Mouse (Mus musculus): ENCODE results near the gene Gm17545. TPM values are rescaled to one million over a fixed set of nuclear protein-coding genes. Genes with fewer than 3 reads are reported as not detected.

The Gm17545 gene
- polyA plus RNA-seq, 1 experiment from 2014 or later, result not detected

GRCm38 (mm10) chr9:22475424-22475868, 21.4 kb downstream of the Gm17545 start, which contains the start of gene Bbs9:
TSS of gene Bbs9 (plus strand) at chr9:22475715.
- peak within 1 kb of the TSS; percentile 62 for H3K27ac ChIP-seq

GRCm38 (mm10) chr9:22476265-22476664, 22.2 kb downstream of the Gm17545 start:
- no peak for ATAC-seq
- 4% methylated on average over 10 of the region's 10 CpGs for WGBS
- H3K4me3 ChIP-seq, result peak overlapping the region; percentile 60
- peak overlapping the region; percentile 67 for H3K9ac ChIP-seq
- H3K36me3 ChIP-seq (ENCODE audit: poor library complexity, severe bottlenecking), result no peaks in the 10 kb centered on the region
- no peak overlapping the region for H3K27ac ChIP-seq
- peak overlapping the region; percentile 83 for H3K4me2 ChIP-seq
- no peaks in the 10 kb centered on the region for H3K27me3 ChIP-seq
- H3K4me1 ChIP-seq, result peaks cover 12% of the 10 kb centered on the region
- H3K9me3 ChIP-seq (replicated peaks), result no peaks in the 10 kb centered on the region

More at GRCm38 (mm10) chr9:22475424-22475868, 21.4 kb downstream of the Gm17545 start, which contains the start of gene Bbs9:
- Histone ChIP-seq H3K4me2 (peak within 1 kb of the TSS; percentile 83), H3K9me3 (replicated peaks) (no peaks in the 10 kb centered on the region), H3K36me3 (ENCODE audit: poor library complexity, severe bottlenecking) (no peaks in the 10 kb centered on the region), H3K27me3 (no peaks in the 10 kb centered on the region), H3K9ac (peak within 1 kb of the TSS; percentile 67), H3K4me1 (peaks cover 12% of the 10 kb centered on the region), H3K4me3 (peak within 1 kb of the TSS; percentile 60)
- peak; percentile 100 for ATAC-seq
- under 1% methylated on average over 25 of the region's 25 CpGs for WGBS

- Histone ChIP-seq H3K4me1 (peaks cover 12% of the 10 kb centered on the region), H3K4me3 (no peak overlapping the region), H3K9ac (no peak overlapping the region), H3K27ac (no peak overlapping the region), H3K4me2 (no peak overlapping the region), H3K9me3 (replicated peaks) (no peaks in the 10 kb centered on the region), H3K36me3 (ENCODE audit: poor library complexity, severe bottlenecking) (no peaks in the 10 kb centered on the region), H3K27me3 (no peaks in the 10 kb centered on the region)
- WGBS, result 92% methylated on average over 8 of the region's 8 CpGs
- no peak for ATAC-seq
These were observed 24.9 kb downstream of the Gm17545 start for GRCm38 (mm10) chr9:22478946-22479345.

- no peak for ATAC-seq
- 94% methylated on average over 8 of the region's 8 CpGs for WGBS
- H3K27ac ChIP-seq, result no peak overlapping the region
- H3K9me3 ChIP-seq (replicated peaks), result no peaks in the 10 kb centered on the region
- H3K9ac ChIP-seq, result no peak overlapping the region
- H3K4me3 ChIP-seq, result no peak overlapping the region
- no peaks in the 10 kb centered on the region for H3K27me3 ChIP-seq
- no peaks in the 10 kb centered on the region for H3K36me3 ChIP-seq (ENCODE audit: poor library complexity, severe bottlenecking)
- no peak overlapping the region for H3K4me2 ChIP-seq
- 0 out of 2 replicates have a peak, but pooled peaks cover 3% of the 10 kb centered on the region for H3K4me1 ChIP-seq
These were observed 29.9 kb downstream of the Gm17545 start for GRCm38 (mm10) chr9:22483866-22484561.

- Histone ChIP-seq H3K4me2 (no peak overlapping the region), H3K27me3 (no peaks in the 10 kb centered on the region), H3K4me1 (0 out of 2 replicates have a peak, but pooled peaks cover 3% of the 10 kb centered on the region), H3K4me3 (no peak overlapping the region), H3K9me3 (replicated peaks) (no peaks in the 10 kb centered on the region), H3K27ac (no peak overlapping the region), H3K9ac (no peak overlapping the region), H3K36me3 (ENCODE audit: poor library complexity, severe bottlenecking) (no peaks in the 10 kb centered on the region)
- 95% methylated on average over 12 of the region's 12 CpGs for WGBS
- no peak for ATAC-seq
These were observed 30.6 kb downstream of the Gm17545 start for GRCm38 (mm10) chr9:22484562-22485308.

- no peaks in the 10 kb centered on the region for H3K36me3 ChIP-seq (ENCODE audit: poor library complexity, severe bottlenecking)
- no peaks in the 10 kb centered on the region for H3K9me3 ChIP-seq (replicated peaks)
- 0 out of 2 replicates have a peak, but pooled peaks cover 3% of the 10 kb centered on the region for H3K4me1 ChIP-seq
- H3K4me3 ChIP-seq, result no peak overlapping the region
- no peak for ATAC-seq
- no peaks in the 10 kb centered on the region for H3K27me3 ChIP-seq
- 92% methylated on average over 7 of the region's 7 CpGs for WGBS
- H3K27ac ChIP-seq, result no peak overlapping the region
- no peak overlapping the region for H3K4me2 ChIP-seq
- H3K9ac ChIP-seq, result no peak overlapping the region
These were observed 32.1 kb downstream of the Gm17545 start for GRCm38 (mm10) chr9:22486211-22486610.

GRCm38 (mm10) chr9:22488963-22489362, 34.9 kb downstream of the Gm17545 start:
- no peak overlapping the region for H3K9ac ChIP-seq
- no peak overlapping the region for H3K27ac ChIP-seq
- WGBS, result 60% methylated on average over 9 of the region's 9 CpGs
- H3K9me3 ChIP-seq (replicated peaks), result no peaks in the 10 kb centered on the region
- no peak for ATAC-seq
- H3K4me1 ChIP-seq, result 0 out of 2 replicates have a peak, but pooled peaks cover 3% of the 10 kb centered on the region
- H3K4me3 ChIP-seq, result no peak overlapping the region
- no peaks in the 10 kb centered on the region for H3K36me3 ChIP-seq (ENCODE audit: poor library complexity, severe bottlenecking)
- H3K27me3 ChIP-seq, result no peaks in the 10 kb centered on the region
- H3K4me2 ChIP-seq, result no peak overlapping the region

- H3K9ac ChIP-seq, result no peak overlapping the region
- no peaks in the 10 kb centered on the region for H3K9me3 ChIP-seq (replicated peaks)
- 0 out of 2 replicates have a peak, but pooled peaks cover 3% of the 10 kb centered on the region for H3K36me3 ChIP-seq (ENCODE audit: poor library complexity, severe bottlenecking)
- H3K4me3 ChIP-seq, result no peak overlapping the region
- WGBS, result 86% methylated on average over 9 of the region's 9 CpGs
- no peak overlapping the region for H3K27ac ChIP-seq
- no peak for ATAC-seq
- H3K4me1 ChIP-seq, result no peaks in the 10 kb centered on the region
- no peaks in the 10 kb centered on the region for H3K27me3 ChIP-seq
- no peak overlapping the region for H3K4me2 ChIP-seq
These were observed 40.2 kb downstream of the Gm17545 start for GRCm38 (mm10) chr9:22494203-22494807.

GRCm38 (mm10) chr9:22495133-22495532, 41.0 kb downstream of the Gm17545 start:
- Histone ChIP-seq H3K4me2 (no peak overlapping the region), H3K9me3 (replicated peaks) (no peaks in the 10 kb centered on the region), H3K9ac (no peak overlapping the region), H3K27ac (no peak overlapping the region), H3K27me3 (no peaks in the 10 kb centered on the region), H3K4me1 (no peaks in the 10 kb centered on the region), H3K36me3 (ENCODE audit: poor library complexity, severe bottlenecking) (0 out of 2 replicates have a peak, but pooled peaks cover 8% of the 10 kb centered on the region), H3K4me3 (no peak overlapping the region)
- WGBS, result 89% methylated on average over 2 of the region's 2 CpGs
- ATAC-seq, result no peak

GRCm38 (mm10) chr9:22497021-22497767, 43.1 kb downstream of the Gm17545 start:
- WGBS, result 86% methylated on average over 6 of the region's 6 CpGs
- no peaks in the 10 kb centered on the region for H3K4me1 ChIP-seq

GRCm38 (mm10) chr9:22502972-22503371, 48.9 kb downstream of the Gm17545 start:
- Histone ChIP-seq H3K27ac (no peak overlapping the region), H3K4me1 (peaks cover 8% of the 10 kb centered on the region), H3K27me3 (no peaks in the 10 kb centered on the region), H3K9ac (no peak overlapping the region), H3K4me2 (no peak overlapping the region), H3K36me3 (ENCODE audit: poor library complexity, severe bottlenecking) (0 out of 2 replicates have a peak, but pooled peaks cover 8% of the 10 kb centered on the region), H3K9me3 (replicated peaks) (no peaks in the 10 kb centered on the region), H3K4me3 (no peak overlapping the region)
- 35% methylated on average over 2 of the region's 2 CpGs for WGBS
- ATAC-seq, result 0 out of 2 replicates have a peak, but pooled peaks have one; percentile 38

More at GRCm38 (mm10) chr9:22497021-22497767, 43.1 kb downstream of the Gm17545 start:
- Histone ChIP-seq H3K4me3 (no peak overlapping the region), H3K9ac (no peak overlapping the region), H3K36me3 (ENCODE audit: poor library complexity, severe bottlenecking) (0 out of 2 replicates have a peak, but pooled peaks cover 8% of the 10 kb centered on the region), H3K9me3 (replicated peaks) (no peaks in the 10 kb centered on the region), H3K4me2 (no peak overlapping the region), H3K27me3 (no peaks in the 10 kb centered on the region), H3K27ac (no peak overlapping the region)
- ATAC-seq, result no peak
